Comparison of ENCODE assay signal across 8 mouse cellular contexts in genomic region chr4:24897851-24898515, GRCm38 (mm10). TPM values are rescaled to one million over a fixed set of nuclear protein-coding genes. Genes with fewer than 3 reads are reported as not detected.
DNase-seq lines count a peak whose midpoint lies in the region; ATAC-seq and TF ChIP-seq lines count a peak whose summit lies in the region.

Gene Ndufaf4 (plus strand): TSS chr4:24898083.

- peak within 1 kb of the TSS; percentile 88 for H3K4me3 ChIP-seq in embryonic facial prominence, embryonic 13.5 days
- H3K4me3 ChIP-seq in kidney, adult 2 months (ENCODE audit: insufficient read depth, low read depth, low read length) = peak within 1 kb of the TSS; percentile 87
- peak within 1 kb of the TSS; percentile 77 for H3K4me3 ChIP-seq in limb, embryonic 12.5 days (replicated peaks)
- H3K4me3 ChIP-seq in midbrain, embryonic 15.5 days = peak within 1 kb of the TSS; percentile 98
- H3K4me3 ChIP-seq in spleen, adult 2 months (ENCODE audit: extremely low read depth, insufficient read depth, insufficient read length) = peak within 1 kb of the TSS; percentile 74

- peak; percentile 97 for DNase-seq in 3134 (ENCODE audit: extremely low read depth, insufficient read length, low spot score)
- DNase-seq in adrenal gland, postnatal 36 days = peak; percentile 99
- peak; percentile 96 to 99 for DNase-seq in heart, adult 18-20 months
- peak; percentile 98 for DNase-seq in kidney, adult 2 months
- DNase-seq in spleen, adult 2 months (ENCODE audit: low read depth in 1 of 2, low spot score in 2 of 2) = peak; percentile 80 to 93

- TF ChIP-seq POLR2A in kidney, adult 2 months (IDR thresholded peaks at IDR 0.05; ENCODE audit: low read depth, low read length) = peak; percentile 31
- no peak for TF ChIP-seq POLR2A in spleen, adult 2 months (IDR thresholded peaks at IDR 0.05; ENCODE audit: low read depth, low read length)

- H3K4me2 ChIP-seq in embryonic facial prominence, embryonic 13.5 days = peak within 1 kb of the TSS; percentile 76
- H3K4me2 ChIP-seq in limb, embryonic 12.5 days = peak within 1 kb of the TSS; percentile 59
- peak within 1 kb of the TSS; percentile 73 for H3K4me2 ChIP-seq in midbrain, embryonic 15.5 days

- peaks cover 21% of the 10 kb centered on the region for H3K36me3 ChIP-seq in embryonic facial prominence, embryonic 13.5 days
- H3K36me3 ChIP-seq in kidney, adult 2 months (ENCODE audit: control insufficient read depth, insufficient read depth, low read length) = no peaks in the 10 kb centered on the region; the same call in 1 of the 2 replicates
- peaks cover 23% of the 10 kb centered on the region for H3K36me3 ChIP-seq in limb, embryonic 12.5 days
- H3K36me3 ChIP-seq in midbrain, embryonic 15.5 days (replicated peaks) = peaks cover 18% of the 10 kb centered on the region
- H3K36me3 ChIP-seq in spleen, adult 2 months (ENCODE audit: control insufficient read depth, insufficient read depth, low read length) = no peaks in the 10 kb centered on the region

- peak; percentile 89; the same call in 1 of the 2 replicates for TF ChIP-seq CTCF in kidney, adult 2 months (conservative IDR thresholded peaks at IDR 0.05; ENCODE audit: insufficient read depth, insufficient read length, low read depth, low read length)
- peak; percentile 93 for TF ChIP-seq CTCF in spleen, adult 2 months (IDR thresholded peaks at IDR 0.05; ENCODE audit: extremely low read depth, insufficient read depth, insufficient read length, insufficient replicate concordance)

- peak within 1 kb of the TSS; percentile 85 for H3K9ac ChIP-seq in embryonic facial prominence, embryonic 13.5 days
- peak within 1 kb of the TSS; percentile 73 for H3K9ac ChIP-seq in limb, embryonic 12.5 days (replicated peaks)
- peak within 1 kb of the TSS; percentile 77 for H3K9ac ChIP-seq in midbrain, embryonic 15.5 days

- H3K27me3 ChIP-seq in embryonic facial prominence, embryonic 13.5 days = no peaks in the 10 kb centered on the region
- H3K27me3 ChIP-seq in kidney, adult 2 months (replicated peaks; ENCODE audit: control insufficient read depth, insufficient read depth, low read length) = no peaks in the 10 kb centered on the region
- no peaks in the 10 kb centered on the region for H3K27me3 ChIP-seq in limb, embryonic 12.5 days
- H3K27me3 ChIP-seq in midbrain, embryonic 15.5 days (replicated peaks) = no peaks in the 10 kb centered on the region
- H3K27me3 ChIP-seq in spleen, adult 2 months (ENCODE audit: control insufficient read depth, insufficient read depth, low read length) = no peaks in the 10 kb centered on the region

- H3K27ac ChIP-seq in embryonic facial prominence, embryonic 13.5 days = peak within 1 kb of the TSS; percentile 39; the same call in 1 of the 2 replicates
- peak within 1 kb of the TSS; percentile 87 for H3K27ac ChIP-seq in kidney, adult 2 months (ENCODE audit: insufficient read depth, low read depth, low read length)
- H3K27ac ChIP-seq in limb, embryonic 12.5 days = no peak within 1 kb of the TSS
- peak within 1 kb of the TSS; percentile 63 for H3K27ac ChIP-seq in midbrain, embryonic 15.5 days
- H3K27ac ChIP-seq in spleen, adult 2 months (ENCODE audit: insufficient read depth, low read length) = no peak within 1 kb of the TSS

- under 1% methylated on average over 58 of the region's 58 CpGs for WGBS in embryonic facial prominence, embryonic 13.5 days
- WGBS in kidney, adult 2 months = 1% methylated on average over 58 of the region's 58 CpGs
- WGBS in limb, embryonic 12.5 days = under 1% methylated on average over 58 of the region's 58 CpGs
- WGBS in midbrain, embryonic 15.5 days = under 1% methylated on average over 58 of the region's 58 CpGs
- under 1% methylated on average over 58 of the region's 58 CpGs for WGBS in spleen, adult 2 months

- ATAC-seq in embryonic facial prominence, embryonic 13.5 days (ENCODE audit: insufficient number of reproducible peaks, insufficient read depth, low FRiP score, low TSS enrichment, low read depth) = peak; percentile 97
- ATAC-seq in limb, embryonic 12.5 days (ENCODE audit: insufficient number of reproducible peaks, insufficient read depth, low FRiP score, low TSS enrichment, low read depth) = peak; percentile 96
- ATAC-seq in midbrain, embryonic 15.5 days (replicated peaks) = peak; percentile 98

- peaks cover 10% of the 10 kb centered on the region for H3K4me1 ChIP-seq in embryonic facial prominence, embryonic 13.5 days
- H3K4me1 ChIP-seq in kidney, adult 2 months (ENCODE audit: control insufficient read depth, insufficient read depth, low read length) = peaks cover 3% of the 10 kb centered on the region
- peaks cover 9% of the 10 kb centered on the region for H3K4me1 ChIP-seq in limb, embryonic 12.5 days (replicated peaks)
- H3K4me1 ChIP-seq in midbrain, embryonic 15.5 days = peaks cover 12% of the 10 kb centered on the region
- H3K4me1 ChIP-seq in spleen, adult 2 months (ENCODE audit: control insufficient read depth, insufficient read depth, insufficient read length) = peaks cover 2% of the 10 kb centered on the region; the same call in 1 of the 2 replicates

- no peaks in the 10 kb centered on the region for H3K9me3 ChIP-seq in embryonic facial prominence, embryonic 13.5 days
- H3K9me3 ChIP-seq in limb, embryonic 12.5 days = no peaks in the 10 kb centered on the region
- H3K9me3 ChIP-seq in midbrain, embryonic 15.5 days = no peaks in the 10 kb centered on the region

RNA-seq across cellular contexts. Expression of gene Ndufaf4, which starts in this region (rescaled TPM):
- 10 to 100 TPM; 34.7 to 37.9 TPM for total RNA-seq in adrenal gland, postnatal 36 days (2021)
- polyA plus RNA-seq in embryonic facial prominence, embryonic 13.5 days (2015; fragmentation: Nextera tagmentation; extraction: Ambion mirVana) = 53.3 and 56.4 TPM in 2 replicates
- 10 to 100 TPM; 65.4 to 71.1 TPM for total RNA-seq in heart, adult 18-20 months (2021)
- polyA plus RNA-seq in kidney, adult 2 months (2012; rRNA removed) = 4.5 and 5.9 TPM in 2 replicates
- polyA plus RNA-seq in limb, embryonic 12.5 days (2016; fragmentation: Nextera tagmentation; extraction: Ambion mirVana) = 57.5 and 57.9 TPM in 2 replicates
- polyA plus RNA-seq in midbrain, embryonic 15.5 days (2015; fragmentation: Nextera tagmentation; extraction: Ambion mirVana) = 54.0 and 58.6 TPM in 2 replicates
- 1.8 and 2.0 TPM in 2 replicates for polyA plus RNA-seq in spleen, adult 2 months (2012; rRNA removed)

Comparison
In these comparisons a context has a peak if more than half of its experiments do, and no peak if none do; other contexts are left out.
1. H3K27ac ChIP-seq: peak in embryonic facial prominence, embryonic 13.5 days (single experiment), kidney, adult 2 months (single experiment) and midbrain, embryonic 15.5 days (single experiment); none in limb, embryonic 12.5 days (single experiment) and spleen, adult 2 months (single experiment).
2. Peak in every context shown above with its lines, with median percentiles within 50 percentile points of each other: DNase-seq, ATAC-seq, H3K4me2 ChIP-seq, H3K4me3 ChIP-seq and H3K9ac ChIP-seq.